Mouse (Mus musculus) ES-Bruce4 (cell line): ENCODE measurements at regions not wholly inside any gene's neighbourhood (a gene's known extent, or its start where the extent isn't known, plus 50 kb on each side); places are given as distances from the start of the nearest gene placed in this dataset.

Experiments used
- CTCF ChIP-seq: IDR thresholded peaks from one replicate; pipeline ENCODE4 v1.8.1; 2011; ENCODE audit warnings: low read depth, low read length
- POLR2A ChIP-seq: IDR thresholded peaks from one replicate; pipeline ENCODE4 v1.8.1; 2011; ENCODE audit warnings: low read length; ENCODE audit not compliant: insufficient read depth

GRCm38 (mm10) chr8:46929678-46930077, 57.0 kb upstream of the Enpp6 start:
- TF ChIP-seq CTCF, result no peak
- no peak for TF ChIP-seq POLR2A
